Mouse (Mus musculus) E14TG2a.4 (cell line): Measurements from ENCODE around the gene Uba6.
A peak's percentile ranks its signal among the peaks of the same experiment; 100 is the strongest.

Experiments
- H3K27me3 ChIP-seq: 2 replicates; pipeline ENCODE4 v1.6.1; 2014; ENCODE audit warnings: low read length, control low read depth; ENCODE audit not compliant: insufficient read depth
- H3K36me3 ChIP-seq: 2 replicates; pipeline ENCODE4 v1.6.1; 2014; ENCODE audit warnings: low read length, control low read depth; ENCODE audit not compliant: insufficient read depth
- H3K4me1 ChIP-seq: replicated peaks from 2 replicates; pipeline ENCODE4 v1.6.1; 2014; ENCODE audit warnings: low read depth, low read length, control low read depth
- H3K4me3 ChIP-seq: replicated peaks from 2 replicates; pipeline ENCODE4 v1.5.1; 2014; ENCODE audit warnings: mild to moderate bottlenecking, low read length
- H3K9me3 ChIP-seq: 2 replicates; pipeline ENCODE4 v1.6.1; 2014; ENCODE audit warnings: low read length, control low read depth
- CTCF ChIP-seq: conservative IDR thresholded peaks from 2 replicates; pipeline ENCODE4 v1.5.1; 2014; ENCODE audit warnings: low read length
- NANOG ChIP-seq: IDR thresholded peaks from 2 replicates; pipeline ENCODE4 v1.6.1; 2014; ENCODE audit warnings: borderline replicate concordance, low read length, mixed read lengths
- POU5F1 ChIP-seq: IDR thresholded peaks from 2 replicates; pipeline ENCODE4 v1.6.1; 2014; ENCODE audit warnings: low read length, borderline replicate concordance

Gene Uba6

DNA sequence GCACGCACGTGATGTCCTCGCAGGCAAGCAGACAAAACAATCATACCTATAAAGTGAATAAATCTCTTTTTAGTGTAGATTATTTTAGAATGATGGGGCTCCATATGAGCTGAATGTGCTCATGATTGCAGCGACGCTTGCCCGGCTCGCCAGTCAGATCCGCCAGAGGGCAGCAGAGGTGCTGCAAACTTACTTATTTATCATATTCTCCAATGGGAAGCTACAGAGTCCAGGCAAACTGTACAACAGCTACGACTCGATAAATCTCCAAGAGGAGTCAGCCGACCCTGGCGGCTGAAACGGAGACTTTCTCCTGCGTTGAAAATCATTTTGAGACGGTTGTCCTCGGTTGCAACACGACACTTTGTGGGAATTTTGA, 106.1 kb downstream of the Uba6 start:
- peaks cover 40% of the 10 kb centered on the region for H3K4me1 ChIP-seq
- no peaks in the 10 kb centered on the region for H3K36me3 ChIP-seq
- no peaks in the 10 kb centered on the region for H3K27me3 ChIP-seq
- no peaks in the 10 kb centered on the region for H3K9me3 ChIP-seq
- TF ChIP-seq CTCF (peak; percentile 79), NANOG (no peak), POU5F1 (no peak)
- peak overlapping the region; percentile 73 for H3K4me3 ChIP-seq

- Histone ChIP-seq H3K27me3 (no peaks in the 10 kb centered on the region), H3K4me1 (peaks cover 40% of the 10 kb centered on the region), H3K36me3 (no peaks in the 10 kb centered on the region), H3K9me3 (no peaks in the 10 kb centered on the region), H3K4me3 (peak overlapping the region; percentile 73)
- TF ChIP-seq CTCF (no peak), NANOG (no peak), POU5F1 (no peak)
These were observed 106.6 kb downstream of the Uba6 start for GRCm38 (mm10) chr5:86065876-86066550.

- peak within 1 kb of the TSS; percentile 89 for H3K4me3 ChIP-seq
These were observed 107.3 kb downstream of the Uba6 start, which contains the start of gene Cenpc1 for GRCm38 (mm10) chr5:86065101-86065875. Gene Cenpc1 (minus strand): TSS chr5:86065583.

GRCm38 (mm10) chr5:86063501-86063900, 109.1 kb downstream of the Uba6 start:
- TF ChIP-seq POU5F1: no peak
- Histone ChIP-seq H3K4me3 (peak overlapping the region; percentile 89), H3K4me1 (peaks cover 40% of the 10 kb centered on the region), H3K27me3 (no peaks in the 10 kb centered on the region), H3K36me3 (peaks cover 12% of the 10 kb centered on the region), H3K9me3 (no peaks in the 10 kb centered on the region)

More at GRCm38 (mm10) chr5:86065101-86065875, 107.3 kb downstream of the Uba6 start, which contains the start of gene Cenpc1:
- no peaks in the 10 kb centered on the region for H3K27me3 ChIP-seq
- 0 out of 2 replicates have a peak, but pooled peaks cover 2% of the 10 kb centered on the region for H3K36me3 ChIP-seq
- peaks cover 40% of the 10 kb centered on the region for H3K4me1 ChIP-seq
- no peaks in the 10 kb centered on the region for H3K9me3 ChIP-seq
- TF ChIP-seq NANOG: no peak
- peak; percentile 44; the same call in 1 of the 2 replicates for TF ChIP-seq POU5F1
